Mouse (Mus musculus): ENCODE results near the gene Ftl1-ps1.
A peak's percentile ranks its signal among the peaks of the same experiment; 100 is the strongest.

Gene Ftl1-ps1

GRCm38 (mm10) chr13:74399298-74399839 is at the start of gene Ftl1-ps1:
Gene Ftl1-ps1 (plus strand): TSS chr13:74399694.
- no peak for DNase-seq (ENCODE audit: low spot score)

GRCm38 (mm10) chr13:74350435-74350906 is 49.0 kb upstream of the Ftl1-ps1 start:
- DNase-seq (ENCODE audit: low spot score): no peak

GRCm38 (mm10) chr13:74356491-74356890 is 43.0 kb upstream of the Ftl1-ps1 start:
- DNase-seq (ENCODE audit: low spot score): no peak

GRCm38 (mm10) chr13:74362218-74362617 is 37.3 kb upstream of the Ftl1-ps1 start:
- DNase-seq (ENCODE audit: low spot score): no peak

- no peak for DNase-seq (ENCODE audit: low spot score)
Measured at GRCm38 (mm10) chr13:74363176-74363858, 36.2 kb upstream of the Ftl1-ps1 start.

- DNase-seq (ENCODE audit: low spot score): peak; percentile 14
Measured at GRCm38 (mm10) chr13:74363859-74364235, 35.6 kb upstream of the Ftl1-ps1 start, which contains the start of gene Lrrc14b. Gene Lrrc14b (minus strand): TSS chr13:74364005.

GRCm38 (mm10) chr13:74381533-74382276 is 17.8 kb upstream of the Ftl1-ps1 start:
- DNase-seq (ENCODE audit: low spot score): no peak

- no peak for DNase-seq (ENCODE audit: low spot score)
Measured at GRCm38 (mm10) chr13:74382289-74382688, 17.2 kb upstream of the Ftl1-ps1 start.

- DNase-seq (ENCODE audit: low spot score): no peak
Measured at GRCm38 (mm10) chr13:74389730-74390129, 9.8 kb upstream of the Ftl1-ps1 start.

GRCm38 (mm10) chr13:74390371-74390990 is 9.0 kb upstream of the Ftl1-ps1 start, which contains the start of gene Zfp72:
Gene Zfp72 (minus strand): TSS chr13:74390836.
- DNase-seq (ENCODE audit: low spot score): peak; percentile 43

GRCm38 (mm10) chr13:74391156-74391555 is 8.3 kb upstream of the Ftl1-ps1 start:
- DNase-seq (ENCODE audit: low spot score): no peak

- no peak for DNase-seq (ENCODE audit: low spot score)
Measured at GRCm38 (mm10) chr13:74439895-74440294, 40.4 kb downstream of the Ftl1-ps1 start.

Data from ovary, adult 18-20 months (tissue).